Mouse (Mus musculus) hindbrain, postnatal 0 days (tissue): ENCODE results near the gene Slc2a5. TPM values are rescaled to one million over a fixed set of nuclear protein-coding genes. Genes with fewer than 3 reads are reported as not detected.

Experiments
- ATAC-seq: fragments of 200-750 bp; cut with Nextera tagmentation; 2 replicates; pipeline ENCODE4 v1.8.0; 2017; ENCODE audit warnings: mild to moderate bottlenecking, moderate TSS enrichment, moderate library complexity
- DNase-seq: peaks from one replicate; pipeline ENCODE4 v3.0.0-alpha.2; 2015; ENCODE audit warnings: low spot score
- H3K27ac ChIP-seq: fragments of 300-500 bp; sonication (generic); 2 replicates; pipeline ENCODE4 v1.5.1; 2014; ENCODE audit warnings: mild to moderate bottlenecking
- H3K27me3 ChIP-seq: fragments of 300-500 bp; sonication (generic); 2 replicates; pipeline ENCODE4 v1.6.1; 2014; ENCODE audit warnings: low read length, mixed read lengths; ENCODE audit not compliant: insufficient read depth
- H3K36me3 ChIP-seq: fragments of 300-500 bp; sonication (generic); 2 replicates; pipeline ENCODE4 v1.6.1; 2014; ENCODE audit warnings: low read length, mixed read lengths; ENCODE audit not compliant: insufficient read depth
- H3K4me1 ChIP-seq: fragments of 300-500 bp; sonication (generic); 2 replicates; pipeline ENCODE4 v1.6.1; 2014; ENCODE audit warnings: antibody characterized with exemption, low read length, mixed read lengths; ENCODE audit not compliant: insufficient read depth
- H3K4me2 ChIP-seq: fragments of 300-500 bp; sonication (generic); 2 replicates; pipeline ENCODE4 v1.6.1; 2014; ENCODE audit warnings: low read depth, mild to moderate bottlenecking, low read length, moderate library complexity, mixed read lengths
- H3K4me3 ChIP-seq: fragments of 300-500 bp; sonication (generic); 2 replicates; pipeline ENCODE4 v1.5.1; 2014; ENCODE audit warnings: low read length
- H3K9ac ChIP-seq: fragments of 300-500 bp; sonication (generic); replicated peaks from 2 replicates; pipeline ENCODE4 v1.6.1; 2014; ENCODE audit warnings: mild to moderate bottlenecking, low read length, moderate library complexity, mixed read lengths
- H3K9me3 ChIP-seq: fragments of 300-500 bp; sonication (generic); 2 replicates; pipeline ENCODE4 v1.6.1; 2016; ENCODE audit warnings: low read length, mixed read lengths
- CTCF ChIP-seq: IDR thresholded peaks from 2 replicates; pipeline ENCODE4 v1.5.1; 2016; ENCODE audit warnings: antibody characterized with exemption, control low read depth, low read depth
- WGBS: fragments of 180-500 bp; shearing (Covaris S2); extraction: QIAGEN DNeasy Blood & Tissue Kit; methylation state at CpG from one replicate; pipeline ENCODE4 v1.1.7; 2014; 5-methylcytosine and 5-hydroxymethylcytosine counted together
- polyA plus RNA-seq: library from polyadenylated mRNA; unstranded; fragments of >200 nt; fragmentation: Nextera tagmentation; extraction: Ambion mirVana; gene quantifications from 2 replicates; pipeline ENCODE4 v1.2.1, GENCODE M21; 2015
- total RNA-seq: library from RNA; depleted of rRNA; stranded (reverse); fragments of >200 nt; gene quantifications from 2 replicates; pipeline ENCODE4 v1.2.3, GENCODE M21; 2014

The Slc2a5 gene
- total and polyA plus RNA-seq, 2 experiments from 2014 or later: 1.5 to 2.7 TPM

DNA sequence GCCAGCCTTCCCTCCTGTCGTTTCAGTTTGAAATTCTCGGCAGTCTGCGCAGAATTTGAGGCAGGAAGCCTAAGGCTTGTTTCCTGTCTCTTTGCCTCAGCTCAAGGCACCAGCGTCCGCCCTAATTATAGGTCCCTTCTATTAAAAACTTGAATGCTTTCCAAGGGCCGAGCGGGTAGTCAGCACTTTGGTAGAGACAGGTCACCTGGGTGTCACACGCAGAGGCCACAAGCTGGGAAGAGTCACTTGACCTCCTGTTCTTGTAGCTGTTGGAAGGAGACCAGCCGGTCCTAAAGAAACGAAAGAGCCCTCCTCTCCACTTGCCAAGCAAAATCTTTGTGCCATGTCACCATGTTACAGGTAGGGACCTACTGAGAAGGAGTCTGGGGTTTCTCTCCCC is 30.0 kb upstream of the Slc2a5 start:
- Histone ChIP-seq H3K4me1 (peaks cover 6% of the 10 kb centered on the region; the same call in 1 of the 2 replicates), H3K4me2 (no peak overlapping the region), H3K27me3 (no peaks in the 10 kb centered on the region), H3K27ac (no peak overlapping the region), H3K4me3 (no peak overlapping the region), H3K9me3 (no peaks in the 10 kb centered on the region), H3K9ac (no peak overlapping the region), H3K36me3 (no peaks in the 10 kb centered on the region)
- ATAC-seq: no peak
- no peak for DNase-seq
- 71% methylated on average over 10 of the region's 10 CpGs for WGBS
- TF ChIP-seq CTCF: no peak

DNA sequence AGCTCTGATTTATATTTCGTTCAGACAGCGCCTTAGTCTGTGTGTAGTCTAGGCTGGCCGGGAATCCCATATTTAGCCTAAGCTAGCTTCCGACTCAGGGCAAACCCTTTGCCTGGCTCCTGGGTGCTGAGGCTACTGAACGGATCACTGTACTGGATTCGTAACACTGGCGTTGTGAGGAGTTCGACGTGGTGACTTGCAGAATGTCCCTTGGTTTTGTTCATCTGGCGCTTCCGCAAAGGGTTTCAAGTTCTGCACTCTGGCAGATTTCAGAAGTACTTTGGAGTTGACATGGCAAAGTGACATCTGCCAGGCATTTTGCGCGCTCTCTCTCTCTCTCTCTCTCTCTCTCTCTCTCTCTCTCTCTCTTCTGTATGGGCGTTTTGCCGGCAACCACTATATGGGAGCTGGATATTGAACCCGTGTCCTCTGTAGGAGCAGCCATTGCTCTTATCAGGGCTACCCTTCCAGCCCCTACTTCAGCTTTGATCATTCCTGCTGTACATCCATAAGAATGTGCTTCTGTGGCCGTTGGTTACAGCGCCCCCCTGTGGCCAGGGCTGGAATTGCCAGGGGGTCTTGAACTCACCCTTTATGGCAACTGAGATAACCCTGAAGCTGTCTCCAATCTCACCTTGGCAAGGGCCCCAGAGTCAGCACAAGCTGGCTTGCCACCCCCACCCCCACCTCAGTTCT is 27.0 kb upstream of the Slc2a5 start:
- 88% methylated on average over 18 of the region's 18 CpGs for WGBS
- H3K4me2 ChIP-seq: no peak overlapping the region
- no peaks in the 10 kb centered on the region for H3K27me3 ChIP-seq
- no peak overlapping the region for H3K4me3 ChIP-seq
- peaks cover 6% of the 10 kb centered on the region; the same call in 1 of the 2 replicates for H3K4me1 ChIP-seq
- no peak for DNase-seq
- no peak overlapping the region for H3K27ac ChIP-seq
- TF ChIP-seq CTCF: peak; percentile 64
- ATAC-seq: no peak
- H3K36me3 ChIP-seq: no peaks in the 10 kb centered on the region
- H3K9me3 ChIP-seq: no peaks in the 10 kb centered on the region
- H3K9ac ChIP-seq: no peak overlapping the region

GRCm38 (mm10) chr4:150092583-150092902 is 26.5 kb upstream of the Slc2a5 start:
- no peaks in the 10 kb centered on the region for H3K9me3 ChIP-seq
- WGBS: 59% methylated on average over 3 of the region's 3 CpGs
- no peak overlapping the region for H3K4me2 ChIP-seq
- peaks cover 6% of the 10 kb centered on the region; the same call in 1 of the 2 replicates for H3K4me1 ChIP-seq
- H3K27ac ChIP-seq: no peak overlapping the region
- no peak overlapping the region for H3K4me3 ChIP-seq
- H3K27me3 ChIP-seq: no peaks in the 10 kb centered on the region
- no peak overlapping the region for H3K9ac ChIP-seq
- DNase-seq (no peak), ATAC-seq (no peak)
- TF ChIP-seq CTCF: no peak; the same call in none of the 2 replicates
- no peaks in the 10 kb centered on the region for H3K36me3 ChIP-seq

- ATAC-seq: no peak
- no peaks in the 10 kb centered on the region for H3K36me3 ChIP-seq
- H3K9me3 ChIP-seq: no peaks in the 10 kb centered on the region
- TF ChIP-seq CTCF: no peak
- no peak overlapping the region for H3K27ac ChIP-seq
- DNase-seq: no peak
- no peaks in the 10 kb centered on the region for H3K27me3 ChIP-seq
- H3K4me2 ChIP-seq: no peak overlapping the region
- WGBS: 38% methylated on average over 10 of the region's 12 CpGs
- H3K4me3 ChIP-seq: no peak overlapping the region
- H3K4me1 ChIP-seq: no peaks in the 10 kb centered on the region
- H3K9ac ChIP-seq: no peak overlapping the region
Observed at GRCm38 (mm10) chr4:150093560-150094462, 25.3 kb upstream of the Slc2a5 start.

DNA sequence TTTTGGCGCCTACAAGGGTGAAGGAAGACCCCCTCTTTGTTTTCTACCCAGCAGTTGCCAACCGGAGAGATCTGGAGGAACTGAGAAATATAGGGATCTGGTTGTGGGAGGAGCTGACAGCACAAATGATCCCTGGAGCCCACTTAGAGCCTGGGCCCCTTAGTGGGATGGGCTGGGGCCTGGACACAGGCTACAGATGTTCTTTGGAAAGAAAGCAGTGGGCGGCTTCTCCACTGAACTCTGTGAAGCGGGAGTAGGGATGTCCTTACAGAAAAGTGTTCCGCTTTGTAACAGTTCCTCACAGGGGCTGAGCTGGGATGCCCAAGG is 24.7 kb upstream of the Slc2a5 start:
- Histone ChIP-seq H3K4me3 (no peak overlapping the region), H3K9ac (no peak overlapping the region), H3K27me3 (no peaks in the 10 kb centered on the region), H3K9me3 (no peaks in the 10 kb centered on the region), H3K27ac (no peak overlapping the region), H3K4me2 (no peak overlapping the region), H3K4me1 (no peaks in the 10 kb centered on the region), H3K36me3 (no peaks in the 10 kb centered on the region)
- TF ChIP-seq CTCF: no peak
- ATAC-seq (no peak), DNase-seq (no peak)
- WGBS: 37% methylated on average over 5 of the region's 5 CpGs

GRCm38 (mm10) chr4:150096309-150096708 is 22.8 kb upstream of the Slc2a5 start:
- WGBS: 80% methylated on average over 7 of the region's 7 CpGs
- no peak overlapping the region for H3K27ac ChIP-seq
- no peak for ATAC-seq
- no peaks in the 10 kb centered on the region for H3K9me3 ChIP-seq
- H3K36me3 ChIP-seq: no peaks in the 10 kb centered on the region
- no peak for TF ChIP-seq CTCF
- H3K9ac ChIP-seq: no peak overlapping the region
- no peak for DNase-seq
- no peaks in the 10 kb centered on the region for H3K27me3 ChIP-seq
- no peak overlapping the region for H3K4me3 ChIP-seq
- no peaks in the 10 kb centered on the region for H3K4me1 ChIP-seq
- no peak overlapping the region for H3K4me2 ChIP-seq

- Histone ChIP-seq H3K4me2 (no peak overlapping the region), H3K4me1 (no peaks in the 10 kb centered on the region), H3K36me3 (no peaks in the 10 kb centered on the region), H3K27ac (no peak overlapping the region), H3K9ac (no peak overlapping the region), H3K9me3 (no peaks in the 10 kb centered on the region), H3K4me3 (no peak overlapping the region), H3K27me3 (no peaks in the 10 kb centered on the region)
- no peak for ATAC-seq
- 90% methylated on average over 4 of the region's 4 CpGs for WGBS
- no peak for TF ChIP-seq CTCF
- no peak for DNase-seq
Observed at GRCm38 (mm10) chr4:150097847-150098246, 21.2 kb upstream of the Slc2a5 start.
